Mouse (Mus musculus): Measurements from ENCODE around the gene Gm9747. TPM values are rescaled to one million over a fixed set of nuclear protein-coding genes. Genes with fewer than 3 reads are reported as not detected.

The Gm9747 gene
- polyA plus RNA-seq, 1 experiment from 2014 or later: 12.1 TPM

GRCm38 (mm10) chr1:82284403-82284802 lies 51.5 kb downstream of the Gm9747 start:
- DNase-seq (ENCODE audit: low spot score): no peak
- Histone ChIP-seq H3K9me3 (ENCODE audit: control insufficient read depth, low read length) (no peaks in the 10 kb centered on the region), H3K9ac (ENCODE audit: low read depth, low read length) (no peak overlapping the region), H3K4me2 (peak overlapping the region; percentile 76), H3K4me3 (ENCODE audit: low read depth, low read length) (peak overlapping the region; percentile 51), H3K27ac (ENCODE audit: low read depth, low read length) (peak overlapping the region; percentile 54), H3K4me1 (replicated peaks; ENCODE audit: control insufficient read depth, insufficient read depth, low read length) (peaks cover 7% of the 10 kb centered on the region; the same call in 1 of the 2 replicates), H3K36me3 (ENCODE audit: control insufficient read depth, insufficient read depth, low read length) (peaks cover 8% of the 10 kb centered on the region), H3K27me3 (replicated peaks; ENCODE audit: control insufficient read depth, insufficient read depth, low read length) (peaks cover 29% of the 10 kb centered on the region)
- ATAC-seq (replicated peaks; ENCODE audit: low FRiP score): no peak
- 34% methylated on average over 4 of the region's 4 CpGs for WGBS

Other genes with a start within 250 kb of the Gm9747 start
- 3.6 and 4.1 TPM in 2 replicates for gene Irs1, start 58.3 kb downstream of the Gm9747 start, polyA plus RNA-seq (2014; fragmentation: Nextera tagmentation; extraction: Ambion mirVana)
- gene Rhbdd1, start 83.3 kb downstream of the Gm9747 start, polyA plus RNA-seq (2014; fragmentation: Nextera tagmentation; extraction: Ambion mirVana): 10.9 and 12.1 TPM in 2 replicates